Mouse (Mus musculus) 3T3-L1 (cell line): ENCODE measurements at regions not wholly inside any gene's neighbourhood (a gene's known extent, or its start where the extent isn't known, plus 50 kb on each side); places are given as distances from the start of the nearest gene placed in this dataset.
A peak's percentile ranks its signal among the peaks of the same experiment; 100 is the strongest.

Source experiments
- DNase-seq: peaks from one replicate; pipeline ENCODE4 v3.0.0-alpha.2; 2015; ENCODE audit warnings: low read depth, low spot score

- DNase-seq, result no peak
Measured at GRCm38 (mm10) chr13:60426192-60426840, 175.4 kb upstream of the Dapk1 start.

- DNase-seq, result no peak
Measured at GRCm38 (mm10) chr13:60427077-60427476, 174.7 kb upstream of the Dapk1 start.

GRCm38 (mm10) chr13:60427755-60428385 is 173.9 kb upstream of the Dapk1 start:
- peak; percentile 97 for DNase-seq

- DNase-seq, result peak; percentile 58
Measured at GRCm38 (mm10) chr13:60429148-60429547, 172.6 kb upstream of the Dapk1 start.

- peak; percentile 90 for DNase-seq
Measured at GRCm38 (mm10) chr13:60431412-60431811, 170.3 kb upstream of the Dapk1 start.

GRCm38 (mm10) chr13:60434221-60435210 is 167.2 kb upstream of the Dapk1 start:
- DNase-seq, result peak; percentile 21

GRCm38 (mm10) chr13:60435333-60435732 is 166.4 kb upstream of the Dapk1 start:
- no peak for DNase-seq

GRCm38 (mm10) chr13:60438177-60438576 is 163.6 kb upstream of the Dapk1 start:
- peak; percentile 65 for DNase-seq

- no peak for DNase-seq
Measured at GRCm38 (mm10) chr13:60440586-60440985, 161.2 kb upstream of the Dapk1 start.

- no peak for DNase-seq
Measured at GRCm38 (mm10) chr13:60445164-60445563, 156.6 kb upstream of the Dapk1 start.

GRCm38 (mm10) chr13:60446926-60447325 is 154.8 kb upstream of the Dapk1 start:
- peak; percentile 24 for DNase-seq

GRCm38 (mm10) chr13:60450721-60451506 is 150.8 kb upstream of the Dapk1 start:
- DNase-seq, result peak; percentile 77

- DNase-seq, result peak; percentile 89
Measured at GRCm38 (mm10) chr13:60453821-60454483, 147.8 kb upstream of the Dapk1 start.

GRCm38 (mm10) chr13:60455033-60455619 is 146.6 kb upstream of the Dapk1 start:
- DNase-seq, result peak; percentile 86

GRCm38 (mm10) chr13:60455863-60456551 is 145.7 kb upstream of the Dapk1 start:
- peak; percentile 93 for DNase-seq

- DNase-seq, result no peak
Measured at GRCm38 (mm10) chr13:60457277-60457676, 144.5 kb upstream of the Dapk1 start.

GRCm38 (mm10) chr13:60459002-60459401 is 142.7 kb upstream of the Dapk1 start:
- peak; percentile 14 for DNase-seq

- DNase-seq, result peak; percentile 32
Measured at GRCm38 (mm10) chr13:60466553-60467313, 135.0 kb upstream of the Dapk1 start.
